Mouse (Mus musculus) stomach, postnatal 0 days (tissue): ENCODE results near the gene Lgals8.

Experiments
- CTCF ChIP-seq: IDR thresholded peaks from 2 replicates; pipeline ENCODE4 v1.5.1; 2016; ENCODE audit warnings: antibody characterized with exemption, low read depth, mild to moderate bottlenecking, moderate library complexity
- EP300 ChIP-seq: optimal IDR thresholded peaks from 2 replicates; pipeline ENCODE3; 2016; ENCODE audit warnings: antibody characterized with exemption

GRCm38 (mm10) chr13:12456711-12457110, 8.0 kb downstream of the Lgals8 start:
- TF ChIP-seq CTCF (no peak), EP300 (no peak)
